Mouse (Mus musculus) liver, embryonic 15.5 days (tissue): ENCODE data around the gene Hyal2. TPM values are rescaled to one million over a fixed set of nuclear protein-coding genes. Genes with fewer than 3 reads are reported as not detected.
"Not testable (repeated sequence)": the region's sequence is repeated elsewhere in the genome, so short reads cannot be mapped to it uniquely, and the experiment has no call there.

Experiments used
- ATAC-seq: fragments of 200-750 bp; cut with Nextera tagmentation; 2 replicates; pipeline ENCODE4 v1.8.0; 2017; ENCODE audit warnings: moderate number of reproducible peaks, mild to moderate bottlenecking, moderate library complexity; ENCODE audit not compliant: insufficient read depth
- H3K27ac ChIP-seq: fragments of 300-500 bp; sonication (generic); replicated peaks from 2 replicates; pipeline ENCODE4 v1.5.1; 2015; ENCODE audit warnings: mild to moderate bottlenecking, inconsistent platforms
- H3K27me3 ChIP-seq: fragments of 300-500 bp; sonication (generic); 2 replicates; pipeline ENCODE4 v1.6.1; 2015; ENCODE audit warnings: mild to moderate bottlenecking, inconsistent platforms
- H3K36me3 ChIP-seq: fragments of 300-500 bp; sonication (generic); replicated peaks from 2 replicates; pipeline ENCODE4 v1.6.1; 2015; ENCODE audit warnings: moderate library complexity, mild to moderate bottlenecking, inconsistent platforms
- H3K4me1 ChIP-seq: fragments of 300-500 bp; sonication (generic); replicated peaks from 2 replicates; pipeline ENCODE4 v1.6.1; 2015; ENCODE audit warnings: inconsistent platforms
- H3K4me2 ChIP-seq: fragments of 300-500 bp; sonication (generic); 2 replicates; pipeline ENCODE4 v1.6.1; 2015; ENCODE audit warnings: moderate library complexity, mild to moderate bottlenecking, inconsistent platforms
- H3K4me3 ChIP-seq: fragments of 300-500 bp; sonication (generic); replicated peaks from 2 replicates; pipeline ENCODE4 v1.5.1; 2015; ENCODE audit warnings: mild to moderate bottlenecking, inconsistent platforms
- H3K9ac ChIP-seq: fragments of 300-500 bp; sonication (generic); 2 replicates; pipeline ENCODE4 v1.6.1; 2015; ENCODE audit warnings: moderate library complexity, mild to moderate bottlenecking, inconsistent platforms
- H3K9me3 ChIP-seq: fragments of 300-500 bp; sonication (generic); replicated peaks from 2 replicates; pipeline ENCODE4 v1.6.1; 2016; ENCODE audit warnings: inconsistent platforms
- WGBS: fragments of 180-500 bp; shearing (Covaris S2); methylation state at CpG from one replicate; pipeline ENCODE4 v1.1.7; 2015; ENCODE audit warnings: mixed read lengths; ENCODE audit not compliant: insufficient replicate concordance; 5-methylcytosine and 5-hydroxymethylcytosine counted together
- polyA plus RNA-seq: library from polyadenylated mRNA; unstranded; fragments of >200 nt; fragmentation: Nextera tagmentation; extraction: Ambion mirVana; gene quantifications from 2 replicates; pipeline ENCODE4 v1.2.1, GENCODE M21; 2015

Hyal2 gene
- polyA plus RNA-seq, 1 experiment from 2014 or later = 48.8 TPM

- H3K4me3 ChIP-seq = peak overlapping the region; percentile 80
- no peak for ATAC-seq
- WGBS = 63% methylated on average over 13 of the region's 13 CpGs
- peak overlapping the region; percentile 89 for H3K4me2 ChIP-seq
- H3K9ac ChIP-seq = peak overlapping the region; percentile 81
- peak overlapping the region; percentile 96 for H3K27ac ChIP-seq
- peaks cover 39% of the 10 kb centered on the region for H3K36me3 ChIP-seq
- H3K27me3 ChIP-seq = no peaks in the 10 kb centered on the region
- H3K9me3 ChIP-seq = no peaks in the 10 kb centered on the region
- peaks cover 86% of the 10 kb centered on the region for H3K4me1 ChIP-seq
Measured at GRCm38 (mm10) chr9:107570016-107570415, 2.3 kb downstream of the Hyal2 start.

GRCm38 (mm10) chr9:107570845-107571244 is 3.1 kb downstream of the Hyal2 start:
- 31% methylated on average over 21 of the region's 21 CpGs for WGBS
- peak; percentile 65 for ATAC-seq

GRCm38 (mm10) chr9:107571534-107572326 is 4.0 kb downstream of the Hyal2 start:
- Histone ChIP-seq H3K9ac (peak overlapping the region; percentile 81), H3K4me3 (peak overlapping the region; percentile 80), H3K27me3 (no peaks in the 10 kb centered on the region), H3K27ac (peak overlapping the region; percentile 96), H3K36me3 (peaks cover 33% of the 10 kb centered on the region), H3K4me2 (peak overlapping the region; percentile 89), H3K4me1 (peaks cover 86% of the 10 kb centered on the region), H3K9me3 (no peaks in the 10 kb centered on the region)
- ATAC-seq = peak; percentile 31
- WGBS = 68% methylated on average over 22 of the region's 22 CpGs

More at GRCm38 (mm10) chr9:107570845-107571244, 3.1 kb downstream of the Hyal2 start:
- H3K9me3 ChIP-seq = no peaks in the 10 kb centered on the region
- peak overlapping the region; percentile 89 for H3K4me2 ChIP-seq
- peaks cover 33% of the 10 kb centered on the region for H3K36me3 ChIP-seq
- H3K9ac ChIP-seq = peak overlapping the region; percentile 81
- H3K27ac ChIP-seq = peak overlapping the region; percentile 96
- peaks cover 86% of the 10 kb centered on the region for H3K4me1 ChIP-seq
- H3K4me3 ChIP-seq = peak overlapping the region; percentile 80
- no peaks in the 10 kb centered on the region for H3K27me3 ChIP-seq

- H3K36me3 ChIP-seq = peaks cover 33% of the 10 kb centered on the region
- H3K4me1 ChIP-seq = peaks cover 86% of the 10 kb centered on the region
- H3K27me3 ChIP-seq = no peaks in the 10 kb centered on the region
- ATAC-seq = no peak
- peak overlapping the region; percentile 81; the same call in 1 of the 2 replicates for H3K9ac ChIP-seq
- 83% methylated on average over 2 of the region's 2 CpGs for WGBS
- peak overlapping the region; percentile 80; the same call in 1 of the 2 replicates for H3K4me3 ChIP-seq
- H3K4me2 ChIP-seq = peak overlapping the region; percentile 89
- no peaks in the 10 kb centered on the region for H3K9me3 ChIP-seq
- H3K27ac ChIP-seq = peak overlapping the region; percentile 96
Measured at GRCm38 (mm10) chr9:107572327-107572662, 4.5 kb downstream of the Hyal2 start.

DNA sequence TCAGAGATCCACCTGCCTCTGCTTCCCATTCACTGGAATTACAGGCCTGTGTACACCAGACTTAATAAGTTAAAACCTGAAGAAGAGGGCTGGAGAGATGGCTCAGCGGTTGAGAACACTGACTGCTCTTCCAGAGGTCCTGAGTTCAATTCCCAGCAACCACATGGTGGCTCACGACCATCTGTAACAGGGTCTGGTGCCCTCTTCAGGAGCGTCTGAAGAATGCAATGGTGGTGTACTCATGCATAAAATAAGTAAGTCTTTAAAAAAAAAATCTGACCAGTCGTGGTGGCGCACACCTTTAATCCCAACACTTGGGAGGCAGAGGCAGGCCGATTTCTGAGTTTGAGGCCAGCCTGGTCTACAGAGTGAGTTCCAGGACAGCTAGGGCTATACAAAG is 6.0 kb downstream of the Hyal2 start:
- not testable (repeated sequence) for H3K4me3 ChIP-seq, H3K27me3 ChIP-seq, H3K9me3 ChIP-seq, H3K27ac ChIP-seq, H3K9ac ChIP-seq, ATAC-seq, H3K4me2 ChIP-seq
- WGBS = 66% methylated on average over 6 of the region's 6 CpGs
- H3K4me1 ChIP-seq = peaks cover 85% of the 10 kb centered on the region
- peaks cover 33% of the 10 kb centered on the region for H3K36me3 ChIP-seq

DNA sequence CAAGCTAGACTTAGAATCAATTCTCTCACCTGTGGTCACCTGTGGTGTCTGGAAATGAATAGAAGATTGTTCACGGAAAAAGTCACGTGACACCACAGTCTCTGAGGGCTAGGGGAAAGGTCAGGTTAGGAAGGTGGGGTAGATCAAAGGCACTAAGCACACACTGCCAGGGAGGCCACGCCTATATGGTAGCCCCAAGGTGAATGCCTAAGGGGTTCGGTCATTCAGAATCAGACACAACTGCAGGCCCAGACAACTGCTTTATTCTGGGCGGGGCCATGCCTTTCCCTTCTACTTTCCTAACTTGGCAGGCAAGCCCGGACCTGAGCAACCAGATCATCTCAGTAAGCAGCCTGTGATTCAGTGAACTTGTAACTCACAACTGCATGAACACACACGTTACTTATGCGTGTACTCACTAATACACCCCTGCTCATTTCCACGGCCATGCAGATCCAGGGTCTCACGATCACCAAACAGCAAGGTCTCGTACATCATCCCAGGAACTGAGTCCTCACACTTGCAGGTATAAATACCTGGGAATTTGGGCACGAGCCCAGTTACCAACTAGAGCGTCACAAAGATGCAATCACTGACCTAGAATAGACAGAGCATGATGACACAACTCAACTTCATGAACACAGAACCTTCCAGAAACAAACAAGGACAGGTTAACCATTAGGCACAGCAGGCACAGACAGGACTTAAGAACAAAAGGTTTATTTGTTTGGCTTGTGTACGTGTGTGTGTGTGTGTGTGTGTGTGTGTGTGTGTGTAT is 8.0 kb downstream of the Hyal2 start:
- H3K4me2 ChIP-seq = peak overlapping the region; percentile 0; the same call in 1 of the 2 replicates

DNA sequence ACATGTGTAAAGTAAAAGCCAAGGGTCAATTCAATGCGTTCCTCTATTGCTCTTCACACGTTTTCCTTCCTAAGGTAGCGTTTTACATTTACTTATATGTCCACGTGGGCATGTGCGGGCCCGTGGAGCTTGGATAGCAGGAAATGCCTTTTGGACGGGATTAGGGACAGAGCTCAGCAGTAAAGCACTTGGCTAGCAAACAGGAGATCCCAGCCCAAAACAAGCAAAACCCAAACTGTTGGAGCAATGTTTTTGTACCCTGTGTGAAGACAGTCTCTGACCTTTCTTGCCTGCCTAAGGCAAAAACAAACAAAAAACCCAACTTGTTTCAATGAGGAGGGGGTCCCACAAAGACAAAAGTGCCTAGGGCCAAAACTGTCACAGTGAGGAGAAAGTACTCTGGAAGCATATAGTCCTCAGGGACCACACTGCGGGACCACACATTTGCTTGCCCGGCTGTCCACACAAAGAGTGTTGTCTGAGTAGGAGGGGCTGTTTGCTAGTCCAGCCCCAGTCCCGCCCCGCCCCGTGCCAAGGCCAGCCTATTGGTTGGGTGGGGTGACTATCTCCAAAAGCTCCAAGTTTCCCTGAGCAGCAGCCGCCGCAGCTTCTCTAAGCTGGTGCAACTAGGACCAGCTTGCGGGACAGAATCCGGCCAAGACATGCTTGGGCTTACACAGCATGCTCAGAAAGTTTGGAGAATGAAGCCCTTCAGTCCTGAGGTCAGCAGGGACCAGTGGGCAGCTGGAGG is 8.8 kb downstream of the Hyal2 start, which contains the start of gene Hyal1:
Hyal1 (plus strand) TSS at position 571 of the 751 bp plus-strand sequence.
- WGBS = 24% methylated on average over 16 of the region's 16 CpGs
- Histone ChIP-seq H3K9me3 (no peaks in the 10 kb centered on the region), H3K4me2 (peak within 1 kb of the TSS; percentile 76), H3K27me3 (no peaks in the 10 kb centered on the region), H3K9ac (peak within 1 kb of the TSS; percentile 58), H3K27ac (peak within 1 kb of the TSS; percentile 84), H3K4me1 (peaks cover 89% of the 10 kb centered on the region), H3K4me3 (peak within 1 kb of the TSS; percentile 55), H3K36me3 (peaks cover 29% of the 10 kb centered on the region)
- ATAC-seq = peak; percentile 65

More for the DNA sequence above, 8.0 kb downstream of the Hyal2 start:
- Histone ChIP-seq H3K9ac (no peak overlapping the region), H3K9me3 (no peaks in the 10 kb centered on the region), H3K27me3 (no peaks in the 10 kb centered on the region), H3K36me3 (peaks cover 33% of the 10 kb centered on the region), H3K4me3 (no peak overlapping the region), H3K27ac (peak overlapping the region; percentile 84), H3K4me1 (peaks cover 90% of the 10 kb centered on the region)
- WGBS = 73% methylated on average over 14 of the region's 14 CpGs
- ATAC-seq = no peak

DNA sequence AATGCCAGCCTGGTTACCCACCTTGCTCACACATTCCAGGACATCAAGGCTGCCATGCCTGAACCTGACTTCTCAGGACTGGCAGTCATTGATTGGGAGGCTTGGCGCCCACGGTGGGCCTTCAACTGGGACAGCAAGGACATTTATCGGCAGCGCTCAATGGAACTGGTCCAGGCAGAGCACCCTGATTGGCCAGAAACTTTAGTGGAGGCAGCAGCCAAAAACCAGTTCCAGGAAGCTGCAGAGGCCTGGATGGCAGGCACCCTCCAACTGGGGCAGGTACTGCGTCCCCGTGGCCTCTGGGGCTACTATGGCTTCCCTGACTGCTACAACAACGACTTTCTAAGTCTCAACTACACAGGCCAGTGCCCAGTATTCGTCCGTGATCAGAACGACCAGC is 10.1 kb downstream of the Hyal2 start:
- H3K27ac ChIP-seq = 0 out of 2 replicates have a peak overlapping the region, but pooled peaks have one; percentile 69
- peak overlapping the region; percentile 76 for H3K4me2 ChIP-seq
- H3K4me1 ChIP-seq = peaks cover 89% of the 10 kb centered on the region
- no peaks in the 10 kb centered on the region for H3K27me3 ChIP-seq
- H3K4me3 ChIP-seq = no peak overlapping the region
- no peak for ATAC-seq
- peaks cover 16% of the 10 kb centered on the region for H3K36me3 ChIP-seq
- H3K9ac ChIP-seq = no peak overlapping the region
- 84% methylated on average over 10 of the region's 10 CpGs for WGBS
- H3K9me3 ChIP-seq = no peaks in the 10 kb centered on the region

DNA sequence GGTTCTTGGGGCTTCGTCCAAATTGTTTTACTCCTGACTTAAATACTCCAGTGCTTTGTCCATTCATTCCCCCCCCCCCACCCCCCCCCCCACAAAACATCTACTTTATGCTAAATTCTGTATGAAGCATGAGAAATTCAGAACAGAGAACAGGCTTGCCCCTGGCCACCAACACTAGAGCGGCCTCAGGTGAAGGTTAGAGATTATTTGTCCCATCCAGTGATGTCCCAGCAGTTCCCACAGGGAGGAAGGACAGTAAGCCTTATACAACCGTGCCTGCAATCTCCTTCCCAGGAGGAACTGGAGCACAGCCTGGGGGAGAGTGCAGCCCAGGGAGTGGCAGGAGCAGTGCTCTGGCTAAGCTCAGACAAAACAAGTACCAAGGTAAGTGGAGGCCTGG is 10.8 kb downstream of the Hyal2 start, which contains the start of gene Naa80:
Naa80 (plus strand) TSS at position 301 of the 400 bp plus-strand sequence.
- Histone ChIP-seq H3K9me3 (no peaks in the 10 kb centered on the region), H3K4me1 (peaks cover 88% of the 10 kb centered on the region), H3K9ac (no peak within 1 kb of the TSS; the same call in 1 of the 2 replicates), H3K36me3 (peaks cover 17% of the 10 kb centered on the region), H3K4me2 (peak within 1 kb of the TSS; percentile 80), H3K27me3 (no peaks in the 10 kb centered on the region), H3K27ac (peak within 1 kb of the TSS; percentile 96), H3K4me3 (no peak within 1 kb of the TSS)
- ATAC-seq = no peak
- WGBS = 73% methylated on average over 3 of the region's 3 CpGs

- Histone ChIP-seq H3K4me3 (no peak overlapping the region), H3K4me2 (0 out of 2 replicates have a peak overlapping the region, but pooled peaks have one; percentile 80), H3K9ac (no peak overlapping the region), H3K27ac (peak overlapping the region; percentile 96), H3K4me1 (peaks cover 92% of the 10 kb centered on the region), H3K36me3 (peaks cover 20% of the 10 kb centered on the region), H3K9me3 (no peaks in the 10 kb centered on the region), H3K27me3 (no peaks in the 10 kb centered on the region)
- ATAC-seq = no peak
- 88% methylated on average over 14 of the region's 14 CpGs for WGBS
Measured at GRCm38 (mm10) chr9:107579023-107579900, 11.5 kb downstream of the Hyal2 start.
